Mouse (Mus musculus) right cerebral cortex, postnatal 25 days (tissue): ENCODE data around the gene Grsf1.

Experiments used
- DNase-seq: peaks from one replicate; pipeline ENCODE4 v3.0.0; 2022

Grsf1 gene

DNA sequence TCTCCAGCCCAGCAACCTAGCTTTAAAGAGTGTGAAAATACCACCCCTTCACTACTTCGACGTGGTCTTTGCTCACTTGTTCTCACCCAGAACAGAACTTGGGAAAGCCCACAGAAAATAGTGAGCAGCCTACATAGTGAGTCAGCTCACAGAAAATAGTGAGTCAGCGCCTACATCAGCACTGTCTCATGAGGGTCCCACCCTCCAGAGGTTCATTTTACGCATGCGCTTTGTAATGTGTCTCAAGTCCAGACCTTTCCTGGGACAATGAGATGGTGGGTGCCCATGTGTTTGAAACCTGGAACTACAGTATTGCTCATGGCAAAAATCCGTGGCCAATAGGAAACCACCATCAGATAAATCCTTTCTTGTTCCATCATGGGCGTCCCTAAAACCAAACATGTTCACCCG, 12.0 kb upstream of the Grsf1 start:
- no peak for DNase-seq

DNA sequence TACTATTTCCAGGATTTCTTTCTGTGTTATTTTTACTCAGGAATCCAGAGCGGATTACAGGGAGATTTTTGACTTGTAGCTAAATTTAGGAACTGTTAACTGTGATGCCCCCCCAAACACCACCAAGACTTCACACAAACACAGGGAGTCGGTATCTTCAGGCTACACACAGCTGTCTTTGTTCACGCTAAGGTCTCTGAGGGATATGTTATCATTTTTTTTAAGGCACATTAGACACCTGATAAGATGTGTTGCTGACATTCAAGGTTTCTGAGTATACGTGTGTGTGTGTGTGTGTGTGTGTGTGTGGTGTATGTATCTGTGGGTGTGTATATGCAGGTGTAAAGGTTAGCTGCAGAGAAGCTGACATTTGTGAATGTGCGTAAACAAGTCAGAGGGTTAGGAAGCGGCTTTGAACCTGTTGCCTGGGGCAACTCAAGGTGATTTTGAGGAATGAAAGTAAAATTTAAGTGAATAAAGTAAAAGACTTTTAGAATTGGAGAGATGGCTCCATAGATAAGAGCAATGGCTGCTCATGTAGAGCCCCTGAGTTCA, 9.9 kb upstream of the Grsf1 start:
- no peak for DNase-seq

DNA sequence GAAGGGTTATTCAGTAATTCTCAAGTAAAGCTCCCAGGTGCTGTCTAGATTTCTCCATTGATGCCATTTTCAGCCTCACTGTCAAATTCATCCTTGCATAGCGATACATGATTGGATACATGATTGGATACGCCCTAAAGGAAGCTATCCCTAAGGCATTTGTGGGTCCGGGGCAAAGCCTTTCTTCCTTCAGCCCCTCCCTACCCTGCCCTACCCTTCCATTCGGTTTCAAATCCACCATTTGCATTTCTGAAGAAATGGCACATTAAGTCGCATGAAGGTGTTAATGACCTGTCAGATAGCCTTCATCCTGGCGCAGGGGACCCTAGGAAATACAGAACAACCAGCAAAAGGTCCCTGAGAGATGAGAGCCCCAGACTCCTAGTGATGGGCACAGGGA, 9.3 kb upstream of the Grsf1 start:
- DNase-seq: no peak

DNA sequence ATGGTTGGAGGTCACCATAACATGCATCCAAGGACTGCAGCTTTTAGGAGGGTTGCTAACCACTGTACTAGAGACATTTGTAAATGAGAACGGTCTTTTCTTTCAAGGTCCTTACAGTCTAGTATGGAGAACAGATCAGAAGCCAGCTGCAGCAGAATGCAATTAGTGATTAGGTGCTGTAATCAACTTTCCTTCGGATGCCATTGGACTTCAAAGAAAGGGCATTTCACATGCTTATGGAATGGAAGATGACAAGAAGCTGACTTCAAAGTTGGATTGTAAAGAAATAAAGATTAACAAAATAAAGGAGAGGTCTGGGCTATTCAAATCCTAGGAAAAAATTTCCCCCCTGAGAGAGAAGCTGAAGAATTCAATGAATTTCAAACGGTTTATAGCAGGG, 8.3 kb upstream of the Grsf1 start:
- no peak for DNase-seq

DNA sequence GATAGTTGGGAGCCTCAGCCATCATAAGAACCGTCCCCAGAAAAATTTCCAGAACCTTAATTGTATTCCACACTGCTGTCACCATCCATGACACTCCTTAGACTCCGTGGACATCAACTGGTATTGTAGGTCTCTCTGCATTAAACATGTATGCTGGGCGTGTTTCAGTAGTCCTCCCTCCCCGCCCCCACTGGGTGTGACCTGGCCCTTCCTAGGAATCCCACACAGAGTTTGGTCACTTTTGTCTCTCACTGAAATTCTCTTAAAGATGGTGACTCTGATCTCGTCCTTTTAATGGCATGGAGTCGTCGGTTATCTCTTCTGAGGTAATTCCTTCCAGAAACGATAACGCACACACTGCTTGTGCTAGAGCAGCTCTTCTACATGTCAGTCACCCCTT, 7.7 kb upstream of the Grsf1 start:
- no peak for DNase-seq

DNA sequence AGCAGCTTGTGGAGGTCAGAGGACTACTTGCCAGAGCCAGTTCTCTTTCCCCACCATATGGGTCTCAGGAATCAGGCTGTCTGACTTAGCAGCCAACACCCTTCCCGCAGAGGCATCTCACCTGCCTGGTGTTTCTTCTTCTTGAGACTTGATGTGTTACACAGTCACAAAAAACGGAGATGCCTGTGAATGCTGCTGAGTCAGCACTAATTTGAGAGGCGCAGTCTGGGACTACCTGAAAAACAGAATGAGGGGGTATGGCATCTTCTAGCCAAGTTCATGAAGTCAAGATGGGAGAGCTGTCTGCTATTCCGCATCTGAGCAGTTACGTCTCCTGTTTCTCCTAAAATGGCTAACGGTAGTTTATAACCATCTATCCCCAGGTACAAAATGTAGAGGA, 4.6 kb upstream of the Grsf1 start:
- no peak for DNase-seq

DNA sequence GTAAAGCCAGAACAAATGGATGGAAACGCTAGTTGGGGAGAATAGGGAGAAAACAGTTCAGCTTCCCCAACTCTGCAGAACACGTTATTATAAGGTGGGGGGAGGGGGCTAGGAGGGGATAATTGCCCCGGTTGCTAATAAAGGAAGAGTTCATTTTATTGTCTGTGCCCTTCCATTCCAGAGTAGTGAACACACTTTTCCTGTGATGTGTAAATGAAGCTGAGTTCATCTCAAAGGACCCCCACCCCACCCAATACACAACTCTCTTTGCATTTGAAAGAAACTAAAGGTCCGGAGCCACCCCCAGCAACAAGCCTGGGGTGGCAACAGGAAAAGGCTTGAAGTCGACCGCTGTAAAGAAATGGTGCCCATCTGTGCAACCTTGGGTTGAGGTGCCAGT, 3.4 kb upstream of the Grsf1 start:
- DNase-seq: no peak

DNA sequence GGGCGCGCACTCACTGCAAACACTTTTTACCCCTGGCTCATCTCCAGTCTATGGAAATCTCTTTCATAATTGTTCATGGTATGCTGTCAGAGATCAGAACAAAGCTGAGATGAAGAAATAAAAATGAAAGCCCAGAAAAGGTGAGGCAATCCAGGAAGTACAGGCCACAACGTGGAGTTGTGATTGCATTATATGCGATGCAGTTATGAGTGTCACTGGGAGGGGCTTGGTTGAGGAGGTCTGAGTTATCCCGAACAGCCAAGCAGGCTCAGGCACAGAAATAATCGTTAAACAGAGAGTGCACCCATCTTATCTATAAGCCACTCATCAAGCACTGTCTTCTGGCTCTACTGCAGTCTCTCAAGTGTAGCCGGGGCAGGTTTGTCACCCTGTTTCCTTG, 3.0 kb upstream of the Grsf1 start:
- DNase-seq: no peak

DNA sequence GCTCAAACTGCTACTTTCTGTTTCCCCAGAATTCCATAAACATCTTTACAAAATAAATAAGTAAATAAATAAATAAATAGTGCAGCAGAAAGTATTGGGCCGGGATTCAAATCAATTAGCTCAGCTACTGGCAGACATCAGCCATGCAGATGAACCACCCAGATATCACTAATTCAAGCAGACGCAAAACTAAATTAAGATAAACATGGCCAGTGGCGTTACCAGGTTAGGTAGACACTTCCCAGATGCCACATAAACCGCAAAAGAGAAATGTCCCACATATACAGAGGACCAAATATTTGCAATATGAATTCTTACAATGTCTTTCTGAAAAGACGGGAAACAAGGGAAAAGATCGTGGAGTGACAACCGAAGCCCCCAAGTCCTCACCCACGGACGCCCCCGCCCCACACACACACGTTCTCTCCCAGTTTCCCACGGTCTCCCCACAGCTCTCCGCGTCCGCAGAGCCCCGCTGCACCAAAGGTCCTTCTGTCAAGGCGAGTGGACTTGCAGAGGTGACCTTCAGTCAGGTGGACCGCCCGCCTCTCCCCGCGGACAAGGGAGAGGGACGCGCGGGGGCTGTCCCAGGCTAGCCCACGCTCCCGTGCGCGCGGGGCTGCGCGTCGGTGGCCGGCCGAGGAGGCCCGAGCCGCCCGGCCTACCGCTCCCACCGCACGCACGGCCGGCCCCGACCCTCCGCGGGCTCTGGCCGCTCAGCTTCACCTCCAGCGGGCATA, 1.1 kb downstream of the Grsf1 start:
- peak; percentile 41 for DNase-seq

DNA sequence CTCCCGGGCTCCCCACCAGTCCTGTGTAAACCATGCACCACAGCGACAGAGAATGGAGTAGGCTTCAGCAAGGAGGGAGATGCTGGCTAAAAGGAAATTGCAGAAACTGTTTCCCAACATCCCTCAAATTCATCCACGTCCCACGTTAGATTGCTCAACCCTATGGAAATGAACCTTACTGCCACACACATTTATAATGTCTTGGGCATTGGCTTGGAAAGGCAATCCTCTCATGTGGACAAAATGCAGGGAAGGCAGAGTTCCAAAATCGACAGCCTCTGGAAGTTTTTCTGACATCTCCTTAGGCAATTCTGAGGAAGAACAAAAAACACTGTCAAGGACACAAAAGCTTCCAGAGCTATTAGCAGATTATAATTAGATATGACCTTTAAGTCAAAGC, 12.1 kb downstream of the Grsf1 start:
- no peak for DNase-seq

DNA sequence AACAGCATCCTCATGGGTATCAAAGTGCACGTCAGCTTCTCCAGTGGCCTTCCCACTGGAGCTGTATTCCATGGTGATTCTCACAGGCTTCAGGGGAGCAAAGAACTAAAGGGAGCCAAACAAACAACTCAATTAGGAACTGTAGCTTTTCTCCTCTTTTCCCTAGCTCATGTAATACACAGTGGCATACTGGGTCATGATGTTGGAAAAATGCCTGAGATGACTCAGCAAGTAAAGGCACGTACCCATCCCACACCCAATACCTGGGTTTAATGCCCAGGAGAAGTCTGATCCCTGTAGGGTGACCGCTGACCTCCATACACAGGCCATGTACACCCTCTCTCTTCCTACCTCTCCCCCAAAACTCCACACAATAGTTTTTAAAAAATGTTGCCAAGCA, 12.8 kb downstream of the Grsf1 start:
- DNase-seq: no peak

DNA sequence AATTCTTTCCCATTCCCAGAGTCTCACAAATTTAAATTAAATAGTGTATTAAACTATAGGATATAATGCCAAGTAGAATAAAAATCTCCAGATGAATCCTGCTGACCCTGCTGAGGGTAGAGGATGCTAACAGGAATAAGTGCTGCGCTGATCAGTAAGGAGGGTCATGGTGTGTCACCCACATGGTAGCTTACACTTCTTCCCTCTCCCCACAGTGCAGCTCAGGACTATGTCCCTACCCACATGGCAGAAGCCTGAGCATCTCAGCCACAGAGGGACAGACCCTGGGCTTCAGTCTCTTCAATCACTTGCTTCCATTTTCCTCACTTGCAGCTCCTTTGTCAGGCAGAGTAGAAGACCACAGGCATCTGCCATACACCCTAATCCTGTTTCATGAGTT, 18.1 kb downstream of the Grsf1 start:
- no peak for DNase-seq

DNA sequence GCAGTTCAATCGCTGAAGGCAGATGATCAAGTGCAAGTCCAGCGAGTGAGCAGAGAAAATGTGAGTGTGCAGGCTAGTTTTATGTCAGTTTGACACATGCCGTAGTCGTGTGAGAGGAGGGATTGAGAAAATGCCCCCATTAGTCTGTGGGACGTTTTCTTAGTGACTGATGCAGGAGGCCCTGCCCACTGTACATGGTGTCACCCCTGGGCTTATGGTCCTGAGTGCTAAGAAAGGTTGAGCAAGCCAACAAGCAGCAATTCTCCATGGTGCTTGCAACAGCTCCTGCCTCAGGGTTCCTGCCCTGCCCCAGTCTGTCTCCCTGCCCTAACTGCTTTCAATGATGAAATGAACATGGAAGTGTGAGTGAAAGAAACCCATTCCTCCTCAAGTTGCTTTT, 23.4 kb downstream of the Grsf1 start:
- no peak for DNase-seq

DNA sequence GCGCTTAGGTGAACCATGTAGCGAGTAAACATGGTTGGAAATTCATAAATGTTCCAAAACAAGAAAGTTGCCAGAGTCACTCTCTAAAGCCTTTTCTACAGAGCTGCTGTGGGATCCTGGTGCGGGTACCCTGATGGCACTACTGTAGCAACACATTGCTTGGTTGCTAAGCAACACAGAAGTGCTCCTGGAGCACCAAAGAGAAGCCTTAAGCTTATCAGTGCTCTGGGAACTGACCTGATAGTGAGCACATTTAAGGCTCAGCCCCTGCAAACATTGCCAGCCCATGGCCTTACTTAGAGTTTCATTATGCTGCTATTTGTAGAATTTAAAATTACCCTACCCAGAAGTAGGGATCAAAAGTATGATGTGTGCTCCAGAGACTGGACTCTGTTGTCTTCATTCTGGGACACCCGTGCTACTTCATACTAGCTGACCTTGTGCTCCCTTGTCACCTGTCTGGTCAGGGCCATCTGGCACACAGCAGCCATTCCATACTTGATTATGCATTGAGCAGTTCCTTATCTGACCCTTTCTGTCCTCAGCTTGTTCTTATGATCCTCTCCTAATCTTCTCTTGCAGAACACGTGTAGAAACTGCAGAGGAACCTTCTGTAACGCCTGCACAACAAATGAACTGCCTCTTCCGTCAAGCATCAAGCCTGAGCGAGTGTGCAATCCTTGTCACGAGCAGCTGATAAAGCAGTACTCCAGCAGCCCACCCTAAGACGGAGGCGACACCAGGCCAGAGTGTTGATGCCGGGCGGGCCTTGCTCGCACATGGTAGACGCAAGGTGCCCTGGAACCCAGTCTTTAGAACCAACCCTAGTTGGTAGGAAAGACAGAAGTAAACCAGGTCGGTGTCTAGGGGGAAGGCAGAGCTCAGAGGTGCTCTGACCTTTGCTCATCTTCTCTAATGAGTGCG, 26.5 kb downstream of the Grsf1 start:
- no peak for DNase-seq

DNA sequence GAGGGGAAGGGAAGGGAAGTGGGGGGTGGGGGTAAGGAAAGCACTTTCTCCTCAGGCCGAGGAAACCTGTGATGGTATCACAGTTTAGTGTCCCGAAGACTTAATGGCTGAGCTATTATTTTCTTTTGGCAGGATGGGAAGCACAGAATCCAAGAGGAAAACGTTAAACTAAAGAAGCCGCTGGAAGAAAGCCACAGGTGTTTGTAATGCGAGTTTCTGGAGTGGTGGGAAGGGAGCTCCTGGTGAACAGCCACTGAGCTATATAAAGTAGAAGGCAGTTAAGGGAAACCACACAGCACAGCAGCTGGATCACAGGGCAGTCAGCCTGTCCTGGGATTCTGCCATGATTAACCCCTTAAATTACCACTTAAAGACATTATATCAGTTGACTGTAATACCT, 30.6 kb downstream of the Grsf1 start:
- DNase-seq: no peak

DNA sequence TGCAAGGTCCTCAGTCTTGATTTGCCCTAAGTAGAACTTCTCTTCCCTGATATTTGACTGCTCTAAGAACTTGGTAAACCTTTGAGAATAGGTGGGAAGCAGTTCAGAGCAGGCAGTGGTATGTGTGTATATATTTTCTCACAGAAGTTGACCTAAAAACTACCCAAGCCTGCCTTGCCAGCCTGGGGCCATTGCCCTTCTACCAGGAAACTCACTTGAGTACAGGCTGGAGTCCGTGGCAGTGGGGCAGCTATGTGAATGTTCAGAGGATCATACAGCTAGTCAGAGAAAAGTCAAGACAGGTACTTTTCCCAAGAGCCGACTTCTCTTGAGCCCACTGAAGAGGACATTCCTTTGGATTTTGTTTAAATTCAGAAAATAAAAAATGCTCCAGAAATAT, 31.1 kb downstream of the Grsf1 start:
- DNase-seq: no peak

DNA sequence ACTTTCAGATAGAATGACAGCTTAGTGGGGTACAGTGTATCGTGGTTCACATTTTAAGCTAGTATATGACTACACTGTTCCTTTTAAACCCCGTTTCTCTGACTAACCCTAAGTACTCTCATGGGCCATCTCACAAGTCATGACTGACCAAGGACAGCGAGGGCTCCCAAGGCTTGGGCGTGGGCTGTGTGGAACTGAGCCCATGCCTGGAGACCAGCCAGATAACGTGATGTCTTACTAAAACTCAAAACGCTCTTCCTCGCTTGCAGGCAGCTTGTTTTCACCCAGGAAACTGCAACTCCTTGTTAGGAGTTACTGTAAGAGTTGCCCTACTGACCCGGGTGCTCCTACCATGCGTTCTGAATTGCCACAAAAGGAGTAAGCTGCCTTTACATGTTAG, 32.5 kb downstream of the Grsf1 start:
- no peak for DNase-seq

DNA sequence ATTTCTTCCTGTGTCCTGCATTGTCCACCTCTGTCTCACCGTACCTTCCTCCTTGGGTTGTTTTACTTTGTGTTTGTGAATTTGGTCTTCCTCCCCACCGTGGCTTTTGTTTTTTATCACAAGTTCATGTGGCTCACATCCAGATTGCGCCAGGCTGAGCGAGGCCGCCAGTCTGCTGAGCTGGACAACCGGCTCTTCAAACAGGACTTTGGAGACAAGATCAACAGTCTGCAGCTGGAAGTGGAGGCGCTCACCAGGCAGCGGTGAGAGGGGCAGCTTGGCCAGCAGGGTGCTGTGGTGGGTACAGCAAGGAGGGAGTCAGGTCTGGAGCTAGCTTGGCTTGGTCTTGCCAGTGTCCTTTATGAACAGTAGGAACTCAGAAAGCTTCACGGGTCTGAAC, 33.2 kb downstream of the Grsf1 start:
- DNase-seq: no peak

DNA sequence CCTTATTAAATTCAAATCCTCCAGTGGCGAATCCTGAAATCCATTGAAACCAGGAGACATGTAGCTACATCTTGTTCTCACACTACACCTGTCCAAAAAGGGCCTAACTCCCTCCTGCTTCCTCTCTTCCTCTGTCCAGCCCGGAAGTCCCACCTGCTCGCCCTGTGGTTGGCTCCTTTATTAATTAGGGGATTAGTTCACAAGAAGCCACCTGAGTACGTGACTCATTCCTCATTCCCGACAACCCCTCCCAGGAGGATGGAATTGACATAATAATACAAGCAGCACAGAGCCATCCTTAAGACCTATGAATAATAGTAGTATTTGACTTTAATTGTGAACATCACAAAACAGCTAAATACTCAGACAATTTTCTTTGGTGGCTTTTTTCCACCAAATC, 41.9 kb downstream of the Grsf1 start:
- no peak for DNase-seq

DNA sequence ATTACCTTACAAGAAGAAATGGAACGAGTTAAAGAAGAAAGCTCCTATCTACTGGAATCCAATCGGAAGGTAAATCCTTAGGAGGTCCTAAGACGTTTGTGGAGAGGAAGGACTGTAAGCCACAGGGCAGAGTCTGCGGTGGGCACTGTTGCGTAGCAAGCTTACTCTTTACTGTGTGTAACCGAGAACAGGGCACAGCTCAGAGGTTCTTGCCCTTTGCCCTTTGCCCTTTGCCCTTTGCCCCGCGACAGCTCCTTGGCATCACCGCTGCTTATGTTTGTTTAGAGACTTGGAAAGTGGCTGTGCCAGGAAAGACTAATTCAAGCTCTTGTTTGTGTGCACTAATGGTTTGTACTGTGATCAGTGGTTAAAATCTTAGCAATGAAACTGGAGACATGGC, 43.5 kb downstream of the Grsf1 start:
- no peak for DNase-seq

DNA sequence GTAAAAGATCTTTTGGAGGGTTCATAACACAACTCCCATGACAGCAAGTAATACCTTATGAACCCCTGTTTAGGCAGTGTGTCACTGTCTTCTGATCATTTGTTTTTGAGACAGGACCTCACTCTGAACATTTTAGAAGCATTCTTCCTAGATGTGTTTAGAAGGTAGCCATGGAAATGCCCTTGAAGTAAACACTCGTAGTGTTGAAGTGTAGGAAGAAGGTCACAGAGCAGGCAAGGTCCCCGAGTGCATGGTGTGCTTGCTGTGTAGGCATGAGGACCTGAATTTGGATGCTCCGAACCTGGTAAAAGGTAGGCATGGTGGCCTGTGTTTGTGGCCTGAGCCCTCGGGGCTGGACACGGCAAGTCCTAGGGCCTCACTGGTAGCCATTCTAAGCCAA, 44.4 kb downstream of the Grsf1 start:
- no peak for DNase-seq

DNA sequence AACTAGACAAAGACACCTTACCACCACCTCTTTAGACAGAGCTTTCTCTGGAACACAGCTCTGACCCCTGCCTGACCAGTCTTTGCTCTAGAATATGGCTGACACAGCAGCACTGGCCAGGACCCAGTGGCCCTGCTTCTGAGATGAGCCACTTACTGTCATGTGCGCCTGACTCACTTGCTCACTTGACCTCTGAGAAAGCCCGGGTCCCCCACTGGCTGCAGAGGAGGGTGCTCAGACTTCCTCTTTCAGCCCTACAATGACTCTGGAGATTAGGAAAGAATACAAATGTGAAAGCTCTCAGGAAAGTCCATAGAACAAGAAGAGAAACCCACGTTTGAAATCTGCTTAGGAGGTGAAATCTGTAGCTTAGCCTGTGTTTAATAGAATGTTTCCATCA, 45.1 kb downstream of the Grsf1 start:
- no peak for DNase-seq

DNA sequence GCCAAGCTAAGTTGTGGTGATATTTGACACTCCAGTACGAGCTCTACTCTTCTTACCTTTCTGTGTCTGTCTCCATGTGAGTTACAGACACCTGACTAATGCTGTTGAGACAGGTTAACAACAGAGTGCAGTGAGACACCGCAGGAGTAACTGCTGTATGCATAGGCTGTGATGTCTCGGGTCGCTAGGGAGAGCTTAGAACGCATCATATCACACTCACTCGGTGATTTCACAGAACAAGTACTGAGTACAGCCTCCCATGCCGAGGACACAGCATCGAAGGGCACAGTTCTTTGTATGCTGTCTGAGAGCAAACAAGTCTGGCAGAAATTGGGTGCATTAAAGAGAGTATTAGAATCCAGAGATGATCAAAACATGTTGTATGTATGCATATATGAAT, 46.0 kb downstream of the Grsf1 start:
- no peak for DNase-seq

DNA sequence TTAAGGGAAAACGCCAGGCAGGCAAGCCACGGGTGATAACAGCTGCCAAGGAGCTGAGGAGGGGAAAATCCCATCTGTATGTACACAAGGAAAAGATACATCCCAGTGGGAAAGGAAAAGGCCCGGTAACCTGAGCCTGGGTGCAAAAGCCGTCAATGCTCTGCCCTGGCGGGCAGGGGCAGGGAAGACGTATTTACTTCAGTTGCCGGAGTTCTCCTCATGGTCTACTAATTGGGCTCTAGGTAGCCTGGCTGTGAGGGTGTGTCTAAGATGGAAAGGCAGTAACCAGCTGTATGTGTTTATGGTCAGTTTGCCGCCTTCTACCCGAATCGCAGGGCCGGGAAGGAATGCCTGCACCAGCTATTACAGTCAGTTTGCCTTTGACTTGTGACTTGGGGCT, 46.8 kb downstream of the Grsf1 start:
- DNase-seq: no peak
